Mouse (Mus musculus) layer of hippocampus, adult 9-10 months (tissue): ENCODE measurements around the gene Tasp1.
A peak's percentile ranks its signal among the peaks of the same experiment; 100 is the strongest.
"Not testable (repeated sequence)": the region's sequence is repeated elsewhere in the genome, so short reads cannot be mapped to it uniquely, and the experiment has no call there.

Source experiments
- DNase-seq: peaks from one replicate; pipeline ENCODE4 v3.0.0; 2022; ENCODE audit warnings: low spot score

The Tasp1 gene

DNA sequence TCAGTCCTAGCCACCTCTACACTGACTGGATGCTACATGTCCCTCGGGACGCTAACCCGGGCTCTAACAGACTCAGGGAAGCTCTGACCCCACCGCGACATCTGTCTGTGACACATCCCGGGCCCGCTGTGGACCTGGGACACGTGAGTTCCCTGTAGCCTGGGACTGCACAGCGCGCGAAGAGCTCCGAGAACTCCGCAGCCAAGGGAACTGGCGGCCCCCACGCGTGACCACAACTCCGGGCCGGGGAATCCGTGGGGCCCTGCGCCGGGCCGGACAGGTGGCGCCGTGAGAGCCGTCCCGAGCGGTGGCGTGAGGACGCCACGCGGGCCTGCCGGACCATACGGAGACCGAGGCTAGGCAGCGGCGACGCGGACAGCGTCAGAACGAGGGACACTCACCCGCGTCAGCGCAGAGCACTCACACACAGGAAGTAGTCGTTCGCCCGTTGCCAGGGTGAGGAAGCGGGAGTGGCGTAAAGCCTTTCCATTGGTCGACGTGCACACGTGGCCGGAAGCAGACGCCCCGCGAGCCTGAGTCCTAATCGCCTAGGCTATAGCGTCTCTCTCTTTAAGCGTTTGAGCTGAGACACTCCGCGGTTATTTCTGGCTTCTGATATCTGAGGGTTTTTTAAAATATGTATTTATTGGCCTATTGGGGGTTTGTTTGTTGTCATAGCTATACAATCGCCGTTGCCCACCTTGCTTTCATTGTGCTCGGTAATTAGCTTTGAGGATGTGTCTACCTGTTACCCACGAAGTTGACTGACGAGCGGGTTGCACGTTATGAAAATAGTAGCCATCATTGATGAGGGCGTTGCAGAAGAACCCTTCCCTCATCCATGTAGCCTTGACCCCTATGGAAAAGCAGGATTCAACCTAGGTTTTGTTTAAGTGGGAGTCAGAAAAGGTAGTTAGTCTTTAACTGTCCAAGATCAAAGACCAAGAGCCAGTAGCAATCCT is at the start of gene Tasp1:
Tasp1 (minus strand) TSS at position 453 of the 962 bp plus-strand sequence.
- DNase-seq, result peak; percentile 87

GRCm38 (mm10) chr2:140113851-140114250 is 47.2 kb upstream of the Tasp1 start:
- DNase-seq, result peak; percentile 54

GRCm38 (mm10) chr2:140108945-140109344 is 42.3 kb upstream of the Tasp1 start:
- no peak for DNase-seq

- DNase-seq, result no peak
These were observed 41.0 kb upstream of the Tasp1 start for GRCm38 (mm10) chr2:140107641-140108040.

- DNase-seq, result no peak
These were observed 38.3 kb upstream of the Tasp1 start for GRCm38 (mm10) chr2:140104951-140105350.

GRCm38 (mm10) chr2:140100551-140101474 is 34.2 kb upstream of the Tasp1 start:
- DNase-seq, result no peak

DNA sequence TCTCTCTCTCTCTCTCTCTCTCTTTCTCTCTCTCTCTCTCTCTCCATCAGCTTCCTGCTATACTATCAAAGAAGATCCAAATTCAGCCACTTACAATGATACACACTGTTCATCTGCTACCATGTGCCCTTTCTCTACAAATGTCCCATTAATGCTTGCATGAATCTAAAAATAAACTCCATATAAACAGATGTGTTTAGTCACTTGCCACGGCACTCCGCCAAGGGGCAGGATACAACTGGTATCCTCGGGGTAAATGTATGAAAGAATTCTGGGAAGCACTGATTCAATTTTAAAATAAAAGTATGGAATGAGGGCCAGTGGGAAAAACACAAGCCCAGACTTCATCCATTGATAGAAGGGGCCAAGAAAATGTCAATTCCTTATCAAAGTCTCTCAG is 33.4 kb upstream of the Tasp1 start:
- no peak for DNase-seq

- DNase-seq, result no peak
These were observed 30.6 kb upstream of the Tasp1 start for GRCm38 (mm10) chr2:140097131-140097591.

DNA sequence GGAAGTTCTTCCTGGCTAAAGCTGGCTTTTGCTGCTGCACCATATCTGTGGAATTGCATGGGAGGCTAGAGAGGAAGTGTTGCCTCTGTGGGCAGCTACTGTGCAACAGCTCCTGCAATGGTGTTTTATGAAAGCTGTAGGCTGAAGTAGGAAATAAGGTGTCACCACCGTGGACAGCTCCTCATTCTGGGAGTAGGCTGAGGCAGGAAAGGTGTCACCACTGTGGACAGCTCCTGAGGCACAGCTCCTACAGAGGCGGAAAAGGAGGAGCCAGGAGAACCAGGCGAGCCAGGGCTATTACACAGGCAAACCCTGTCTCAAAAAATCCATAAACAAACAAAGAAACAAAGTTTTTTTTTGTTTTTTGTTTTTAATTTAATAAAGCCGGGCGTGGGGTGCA is 29.4 kb upstream of the Tasp1 start:
- no peak for DNase-seq

- no peak for DNase-seq
These were observed 26.8 kb upstream of the Tasp1 start for GRCm38 (mm10) chr2:140093433-140093832.

DNA sequence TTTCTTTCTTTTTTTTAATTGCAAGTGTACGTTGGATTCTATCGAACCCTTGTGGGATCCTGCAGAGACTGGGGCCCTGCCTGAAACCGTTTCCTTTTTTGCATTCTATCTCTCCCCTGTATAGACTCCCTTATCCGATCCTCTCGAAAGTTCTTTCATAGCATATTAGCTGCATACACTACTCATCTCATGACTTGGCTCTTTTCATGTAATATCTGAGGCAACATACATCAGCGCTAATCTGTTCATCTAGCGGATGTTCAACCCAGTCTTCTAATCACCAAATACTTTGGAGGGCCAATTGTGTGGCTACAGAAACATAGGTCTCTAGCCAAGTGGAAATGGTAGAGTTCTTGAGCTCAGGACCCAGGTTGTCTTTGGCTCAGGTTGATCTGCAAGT is 17.6 kb upstream of the Tasp1 start:
- no peak for DNase-seq

GRCm38 (mm10) chr2:140080747-140081577 is 14.4 kb upstream of the Tasp1 start:
- DNase-seq, result no peak

GRCm38 (mm10) chr2:140079284-140079683 is 12.7 kb upstream of the Tasp1 start:
- DNase-seq, result not testable (repeated sequence)

- DNase-seq, result no peak
These were observed 12.1 kb upstream of the Tasp1 start for GRCm38 (mm10) chr2:140078600-140079280.

GRCm38 (mm10) chr2:140077476-140077875 is 10.9 kb upstream of the Tasp1 start:
- DNase-seq, result no peak

GRCm38 (mm10) chr2:140075150-140075549 is 8.5 kb upstream of the Tasp1 start:
- DNase-seq, result no peak

DNA sequence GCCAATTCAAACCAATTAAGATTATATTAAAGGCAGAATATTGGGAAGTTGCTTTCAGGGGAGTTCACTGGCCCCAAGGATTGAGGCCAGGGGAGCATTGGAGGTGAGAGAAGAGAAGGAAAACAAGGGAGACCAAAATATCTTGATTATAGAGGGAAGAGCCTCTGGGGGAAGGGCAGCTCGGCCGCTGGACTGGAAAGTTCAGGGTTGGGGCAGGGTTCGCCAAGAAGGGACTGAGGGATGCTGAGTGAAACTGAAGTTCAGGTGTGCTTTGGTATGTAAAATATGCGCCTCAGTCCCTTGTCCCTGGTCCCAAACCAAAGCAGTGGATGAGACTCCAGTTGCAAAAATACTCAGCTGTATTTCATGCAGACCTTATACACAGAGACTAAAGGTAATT is 911 bp upstream of the Tasp1 start:
- no peak for DNase-seq

DNA sequence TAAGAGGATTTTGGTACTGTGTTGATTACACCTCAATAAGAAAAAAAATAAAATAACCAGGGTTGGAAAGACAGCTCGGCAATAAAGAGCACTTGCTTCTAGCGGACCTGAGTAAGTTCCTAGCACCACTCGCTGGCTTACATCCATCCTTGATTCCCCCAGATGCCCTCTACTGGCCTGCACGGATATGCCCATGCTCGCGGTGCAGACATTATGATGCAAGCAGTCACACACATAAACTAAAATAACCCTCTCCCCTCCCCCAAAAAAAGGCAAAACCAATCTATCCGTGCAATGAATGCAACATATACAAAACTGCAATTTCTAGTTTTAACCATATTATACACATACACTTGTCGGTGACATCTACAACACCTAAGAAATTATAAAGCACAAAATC is 929 bp downstream of the Tasp1 start:
- DNase-seq, result no peak

GRCm38 (mm10) chr2:140061481-140061880 is 5.1 kb downstream of the Tasp1 start:
- no peak for DNase-seq

- no peak for DNase-seq
These were observed 6.3 kb downstream of the Tasp1 start for GRCm38 (mm10) chr2:140060092-140060867.
